Mouse (Mus musculus) embryonic fibroblast, embryonic 13.5 days (primary cell): ENCODE measurements around the gene Gm10563.

Experiments
- CTCF ChIP-seq: IDR thresholded peaks from 2 replicates; pipeline ENCODE4 v1.5.1; 2011; ENCODE audit warnings: mild to moderate bottlenecking, control low read depth, low read length, moderate library complexity, borderline replicate concordance; ENCODE audit not compliant: insufficient read depth
- POLR2A ChIP-seq: IDR thresholded peaks from 2 replicates; pipeline ENCODE4 v1.6.1; 2011; ENCODE audit warnings: low read depth, mild to moderate bottlenecking, control low read depth, low read length, moderate library complexity

DNA sequence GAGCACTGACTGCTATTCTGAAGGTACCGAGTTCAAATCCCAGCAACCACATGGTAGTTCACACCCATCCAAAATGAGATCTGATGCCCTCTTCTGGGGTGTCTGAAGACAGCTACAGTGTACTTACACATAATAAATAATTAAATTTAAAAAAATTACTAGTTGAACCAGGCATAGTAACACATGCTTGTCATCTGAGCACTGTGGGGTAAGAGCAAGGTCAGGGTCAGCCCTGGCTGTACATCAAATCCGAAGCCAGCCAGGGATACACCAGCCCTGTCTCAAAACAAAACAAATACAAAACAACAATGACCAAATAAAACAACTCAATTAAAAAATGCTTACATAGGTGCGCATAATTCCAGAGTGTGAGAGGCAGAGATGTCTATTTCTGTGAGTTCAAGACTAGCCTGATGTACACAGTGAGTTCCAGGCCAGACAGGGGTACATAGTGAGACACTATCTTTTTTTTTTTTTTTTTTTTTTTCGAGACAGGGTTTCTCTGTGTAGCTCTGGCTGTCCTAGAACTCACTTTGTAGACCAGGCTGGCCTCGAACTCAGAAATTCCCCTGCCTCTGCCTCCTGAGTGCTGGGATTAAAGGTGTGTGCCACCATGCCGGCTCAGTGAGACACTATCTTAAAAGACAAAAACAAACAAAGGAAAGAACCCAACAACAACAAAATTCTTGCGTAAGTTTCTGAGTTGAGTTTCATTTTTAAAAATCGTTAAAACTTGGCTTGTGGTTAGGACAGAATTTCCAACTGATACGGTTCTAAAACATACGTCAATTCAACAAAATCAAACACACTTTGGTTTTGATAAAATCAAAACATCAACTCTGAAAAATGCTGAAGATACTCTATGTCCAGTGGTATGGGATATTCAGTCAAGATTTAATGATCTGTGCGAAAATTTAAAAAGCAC is 45.0 kb downstream of the Gm10563 start:
- no peak for TF ChIP-seq CTCF
- TF ChIP-seq POLR2A = no peak
